Mouse (Mus musculus) megakaryocyte, embryonic 14.5 days (primary cell): ENCODE results near the gene Hivep3. TPM values are rescaled to one million over a fixed set of nuclear protein-coding genes. Genes with fewer than 3 reads are reported as not detected.

ENCODE experiments used
- H3K27me3 ChIP-seq: replicated peaks from 2 replicates; pipeline ENCODE3; 2012; ENCODE audit warnings: inconsistent platforms
- H3K36me3 ChIP-seq: replicated peaks from 2 replicates; pipeline ENCODE3; 2012; ENCODE audit warnings: low read length, inconsistent platforms, mixed read lengths
- H3K4me1 ChIP-seq: 2 replicates; pipeline ENCODE4 v1.6.1; 2012; ENCODE audit warnings: inconsistent platforms
- H3K4me3 ChIP-seq: replicated peaks from 2 replicates; pipeline ENCODE3; 2012; ENCODE audit warnings: moderate library complexity, mild to moderate bottlenecking, inconsistent platforms
- H3K9me3 ChIP-seq: 2 replicates; pipeline ENCODE4 v1.6.1; 2012; ENCODE audit warnings: inconsistent platforms
- FLI1 ChIP-seq: IDR thresholded peaks from 2 replicates; pipeline ENCODE4 v1.6.1; 2012; ENCODE audit warnings: low read length, inconsistent platforms, mixed read lengths
- GATA1 ChIP-seq: IDR thresholded peaks from 3 replicates; pipeline ENCODE4 v1.6.1; 2012; ENCODE audit warnings: mixed read lengths, low read length, inconsistent platforms, borderline replicate concordance
- polyA plus RNA-seq: library from polyadenylated mRNA; stranded (reverse); fragments of >175 nt; gene quantifications from 2 replicates; pipeline ENCODE4 v1.2.3, GENCODE M21; 2012; ENCODE audit warnings: low replicate concordance; ENCODE audit not compliant: insufficient read depth

The Hivep3 gene
- polyA plus RNA-seq, 1 experiment: 10.4 TPM

DNA sequence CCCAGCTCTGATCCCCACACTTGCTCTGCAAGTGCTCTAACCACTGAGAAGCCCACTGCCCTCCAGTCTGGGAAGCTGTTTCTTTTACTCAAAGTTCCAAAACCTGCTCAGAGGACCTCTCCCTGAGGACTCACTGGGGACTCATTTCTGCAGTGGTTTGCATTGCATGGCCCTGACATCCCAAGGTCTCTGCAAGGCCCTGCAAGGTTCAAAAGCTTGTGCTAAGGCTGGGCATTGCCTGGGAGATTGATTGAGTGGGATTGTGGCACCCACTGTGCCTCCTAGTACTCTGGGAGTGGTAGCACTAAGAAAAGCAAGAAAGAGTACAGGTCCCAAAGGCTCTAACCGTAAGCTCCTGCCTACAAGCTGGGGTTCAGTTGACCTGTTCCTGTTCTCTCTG is 279.3 kb downstream of the Hivep3 start:
- H3K4me1 ChIP-seq: peaks cover 46% of the 10 kb centered on the region
- H3K9me3 ChIP-seq: no peaks in the 10 kb centered on the region
- H3K36me3 ChIP-seq: no peaks in the 10 kb centered on the region

GRCm38 (mm10) chr4:120018426-120018825 is 284.8 kb downstream of the Hivep3 start:
- Histone ChIP-seq H3K36me3 (no peaks in the 10 kb centered on the region), H3K27me3 (peaks cover 91% of the 10 kb centered on the region), H3K4me3 (no peak overlapping the region), H3K4me1 (peaks cover 3% of the 10 kb centered on the region; the same call in 1 of the 2 replicates), H3K9me3 (no peaks in the 10 kb centered on the region)
- no peak for TF ChIP-seq GATA1
- no peak for TF ChIP-seq FLI1

More for the DNA sequence above, 279.3 kb downstream of the Hivep3 start:
- peaks cover 95% of the 10 kb centered on the region for H3K27me3 ChIP-seq
- TF ChIP-seq GATA1 (no peak), FLI1 (no peak)
- H3K4me3 ChIP-seq: no peak overlapping the region

DNA sequence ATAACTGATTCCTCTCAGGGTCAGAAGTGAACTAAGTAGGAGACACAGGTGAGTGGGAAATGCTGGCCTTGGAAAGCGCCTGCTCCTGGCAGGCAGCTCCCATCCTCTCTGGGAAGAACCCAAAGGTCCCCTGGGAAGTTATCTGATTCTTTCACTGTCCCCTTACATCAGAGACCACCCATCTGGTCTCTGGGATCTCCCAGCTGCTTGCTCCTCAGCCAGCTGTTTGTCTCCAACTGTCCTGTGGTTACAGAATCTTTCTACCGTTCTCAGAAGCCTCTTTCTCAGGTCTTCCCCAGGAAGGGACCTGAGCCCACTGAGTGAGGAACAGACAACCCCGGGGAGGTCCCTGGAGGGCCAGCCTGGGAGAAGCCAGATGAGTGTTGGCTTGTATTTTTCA is 288.8 kb downstream of the Hivep3 start:
- Histone ChIP-seq H3K27me3 (peaks cover 88% of the 10 kb centered on the region), H3K4me3 (no peak overlapping the region), H3K9me3 (no peaks in the 10 kb centered on the region), H3K4me1 (peaks cover 4% of the 10 kb centered on the region; the same call in 1 of the 2 replicates), H3K36me3 (no peaks in the 10 kb centered on the region)
- no peak for TF ChIP-seq GATA1
- TF ChIP-seq FLI1: no peak

DNA sequence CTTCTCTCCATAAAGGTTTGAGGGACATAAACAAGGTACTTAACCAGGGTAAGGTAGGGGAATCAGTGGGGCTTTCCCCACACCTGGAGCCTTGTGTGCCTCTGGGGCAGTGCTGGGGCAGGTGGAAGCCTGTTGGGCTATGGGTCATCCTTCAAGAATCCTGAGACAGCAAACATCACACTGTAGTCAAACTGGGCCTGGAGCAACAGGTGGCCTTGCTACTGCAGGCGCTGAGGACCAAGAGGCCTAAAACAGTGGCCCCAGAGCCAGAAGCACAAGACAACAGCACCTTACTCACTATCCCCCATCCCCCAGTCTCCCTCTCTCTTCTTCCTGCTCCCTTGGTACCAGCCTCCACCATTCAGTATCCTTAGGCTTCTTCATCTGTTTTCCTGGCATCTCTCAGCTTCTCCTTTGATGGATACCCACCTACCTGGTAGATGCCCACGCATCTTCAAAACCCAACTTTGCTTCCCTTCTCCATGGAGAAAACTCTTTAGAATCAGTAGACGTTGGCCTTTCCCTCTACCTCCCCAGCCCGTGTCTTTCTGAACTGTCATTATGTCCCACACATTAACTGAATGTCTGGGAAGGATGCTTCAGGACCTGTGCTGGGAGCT is 289.7 kb downstream of the Hivep3 start:
- TF ChIP-seq FLI1 (no peak), GATA1 (no peak)
- Histone ChIP-seq H3K36me3 (no peaks in the 10 kb centered on the region), H3K9me3 (no peaks in the 10 kb centered on the region)

DNA sequence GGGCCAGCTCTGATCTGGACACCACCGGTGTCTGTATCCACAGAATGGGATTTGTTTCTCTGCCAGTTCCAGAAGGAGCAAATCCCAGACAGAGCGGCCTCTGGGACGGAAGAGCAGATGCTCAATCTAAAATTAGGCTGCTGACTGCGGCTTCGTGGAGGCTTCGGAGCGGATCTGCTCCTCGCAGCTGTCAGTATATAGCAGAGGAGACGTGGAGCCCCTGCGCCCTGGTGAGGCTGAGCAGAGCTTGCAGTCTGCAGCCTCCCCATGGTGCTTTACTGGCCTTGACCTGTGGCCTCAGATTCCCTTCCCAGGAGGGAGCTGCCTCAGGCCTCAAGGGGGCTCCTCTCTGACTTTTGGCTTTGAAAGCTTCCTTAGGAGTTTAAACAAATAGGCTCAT is 290.5 kb downstream of the Hivep3 start:
- H3K9me3 ChIP-seq: no peaks in the 10 kb centered on the region
- H3K4me3 ChIP-seq: no peak overlapping the region
- H3K27me3 ChIP-seq: peaks cover 88% of the 10 kb centered on the region
- H3K36me3 ChIP-seq: no peaks in the 10 kb centered on the region
- TF ChIP-seq FLI1 (no peak), GATA1 (no peak)
- peaks cover 11% of the 10 kb centered on the region; the same call in 1 of the 2 replicates for H3K4me1 ChIP-seq

More for the DNA sequence above, 289.7 kb downstream of the Hivep3 start:
- Histone ChIP-seq H3K27me3 (peaks cover 88% of the 10 kb centered on the region), H3K4me3 (no peak overlapping the region), H3K4me1 (peaks cover 11% of the 10 kb centered on the region; the same call in 1 of the 2 replicates)

DNA sequence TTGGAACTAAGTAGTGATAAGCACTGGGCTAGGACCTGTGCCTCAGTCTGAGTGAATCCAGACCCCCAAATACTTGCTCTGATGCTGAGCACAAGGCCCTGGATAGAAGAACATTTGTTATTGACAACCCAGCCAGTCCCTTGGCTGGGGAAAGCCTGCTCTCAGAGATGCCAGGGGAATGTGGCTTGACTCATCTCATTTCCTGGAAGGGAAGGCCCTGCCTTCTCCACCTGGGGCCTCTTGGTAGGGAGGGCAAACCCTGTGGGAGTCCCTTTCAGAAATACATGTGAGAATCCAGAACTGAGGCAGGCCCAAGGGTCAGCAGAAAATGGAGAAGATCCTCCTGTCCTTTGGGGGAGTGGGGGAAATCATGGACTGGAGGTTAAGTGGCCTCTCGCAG is 294.1 kb downstream of the Hivep3 start:
- peaks cover 32% of the 10 kb centered on the region for H3K4me1 ChIP-seq
- no peak for TF ChIP-seq GATA1
- TF ChIP-seq FLI1: no peak
- no peaks in the 10 kb centered on the region for H3K36me3 ChIP-seq
- H3K27me3 ChIP-seq: peaks cover 90% of the 10 kb centered on the region
- no peak overlapping the region for H3K4me3 ChIP-seq
- no peaks in the 10 kb centered on the region for H3K9me3 ChIP-seq

GRCm38 (mm10) chr4:120029937-120030336 is 296.4 kb downstream of the Hivep3 start:
- H3K4me3 ChIP-seq: no peak overlapping the region
- TF ChIP-seq FLI1 (no peak), GATA1 (no peak)
- no peaks in the 10 kb centered on the region for H3K36me3 ChIP-seq
- peaks cover 53% of the 10 kb centered on the region for H3K4me1 ChIP-seq
- peaks cover 94% of the 10 kb centered on the region for H3K27me3 ChIP-seq
- H3K9me3 ChIP-seq: no peaks in the 10 kb centered on the region

- TF ChIP-seq FLI1 (no peak), GATA1 (no peak)
- Histone ChIP-seq H3K36me3 (no peaks in the 10 kb centered on the region), H3K27me3 (peaks cover 96% of the 10 kb centered on the region), H3K4me3 (peak overlapping the region; percentile 94), H3K9me3 (no peaks in the 10 kb centered on the region), H3K4me1 (peaks cover 51% of the 10 kb centered on the region)
These were observed 298.9 kb downstream of the Hivep3 start for GRCm38 (mm10) chr4:120032320-120032983.

GRCm38 (mm10) chr4:120032984-120033355 is 299.4 kb downstream of the Hivep3 start:
- no peaks in the 10 kb centered on the region for H3K9me3 ChIP-seq
- H3K36me3 ChIP-seq: no peaks in the 10 kb centered on the region
- peaks cover 47% of the 10 kb centered on the region for H3K4me1 ChIP-seq
- no peak for TF ChIP-seq GATA1
- no peak for TF ChIP-seq FLI1
- H3K27me3 ChIP-seq: peaks cover 96% of the 10 kb centered on the region
- peak overlapping the region; percentile 94 for H3K4me3 ChIP-seq

- peaks cover 89% of the 10 kb centered on the region for H3K27me3 ChIP-seq
- peaks cover 7% of the 10 kb centered on the region for H3K9me3 ChIP-seq
- peaks cover 45% of the 10 kb centered on the region for H3K4me1 ChIP-seq
These were observed 302.7 kb downstream of the Hivep3 start for GRCm38 (mm10) chr4:120036294-120036693.

DNA sequence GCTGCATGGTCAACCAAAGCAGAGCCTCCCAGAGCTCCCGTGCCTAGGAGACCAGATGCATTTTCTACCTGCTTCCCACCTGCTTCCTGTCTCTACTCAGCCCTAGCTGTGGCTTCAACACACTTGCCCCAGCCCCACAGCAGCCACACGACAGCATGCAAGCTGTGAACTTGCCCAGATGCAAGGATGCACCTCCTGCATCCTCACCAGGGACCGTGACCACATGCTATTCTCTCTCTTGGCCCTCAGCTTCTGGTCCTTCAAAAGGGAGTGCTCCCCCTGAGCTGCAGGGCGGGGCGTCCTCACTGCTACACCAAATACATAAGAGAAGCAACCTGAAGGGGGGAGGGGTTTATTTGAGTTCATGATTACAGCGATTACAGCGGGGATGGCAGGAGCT is 303.4 kb downstream of the Hivep3 start:
- Histone ChIP-seq H3K4me3 (no peak overlapping the region), H3K36me3 (peaks cover 2% of the 10 kb centered on the region), H3K27me3 (peaks cover 82% of the 10 kb centered on the region), H3K9me3 (peaks cover 12% of the 10 kb centered on the region), H3K4me1 (peaks cover 47% of the 10 kb centered on the region)
- no peak for TF ChIP-seq FLI1
- TF ChIP-seq GATA1: no peak

More at GRCm38 (mm10) chr4:120036294-120036693, 302.7 kb downstream of the Hivep3 start:
- TF ChIP-seq FLI1 (no peak), GATA1 (no peak)
- Histone ChIP-seq H3K36me3 (peaks cover 2% of the 10 kb centered on the region), H3K4me3 (no peak overlapping the region)
